ENCODE assay signal across 9 mouse cellular contexts in the genomic region with DNA sequence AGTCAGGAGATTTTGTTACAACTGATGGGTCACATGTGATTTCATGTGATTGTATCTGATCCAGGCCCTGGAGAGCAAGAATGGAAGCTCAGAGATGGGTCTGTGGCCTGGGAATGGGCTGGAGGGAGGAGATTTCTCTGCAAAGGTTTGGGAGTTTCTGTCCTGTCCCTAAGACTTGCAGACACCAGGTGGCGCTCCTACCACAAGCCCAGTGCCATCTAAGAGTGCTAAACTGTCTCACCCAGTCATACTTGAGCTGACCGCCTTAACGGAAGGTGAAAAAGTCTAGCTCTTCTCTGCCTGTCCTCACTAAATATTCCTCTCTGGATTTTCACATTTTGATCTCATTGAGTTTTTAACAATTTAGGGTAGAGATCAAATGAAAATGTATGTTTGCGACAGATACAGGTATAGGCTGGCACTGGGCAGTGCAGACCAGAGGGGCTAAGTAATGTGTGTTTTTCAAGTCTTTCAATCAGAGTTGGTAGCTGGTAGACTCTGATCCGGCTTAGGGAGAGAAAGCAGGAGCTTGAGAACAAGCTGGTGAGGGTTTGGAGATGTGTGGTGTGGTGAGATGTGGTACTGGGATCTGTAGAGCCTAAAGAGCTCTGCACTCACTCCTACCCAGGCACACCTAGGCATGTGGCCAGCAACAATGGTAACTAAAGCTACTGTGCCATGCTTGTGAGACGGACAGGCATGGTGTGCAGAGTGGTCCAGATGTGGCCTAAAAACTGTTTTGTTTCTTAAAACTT. TPM values are rescaled to one million over a fixed set of nuclear protein-coding genes. Genes with fewer than 3 reads are reported as not detected.
DNase-seq lines count a peak whose midpoint lies in the region; ATAC-seq and TF ChIP-seq lines count a peak whose summit lies in the region.
"Had no signal": no experiment of that assay in that cellular context is flagged by ENCODE, and none has a peak within 500 bp of the region (broad histone marks: within the 10 kb centered on the region; RNA-seq: fewer than 3 reads in every experiment).

No protein-coding gene starts in this region.

- no peaks in the 10 kb centered on the region for H3K9me3 ChIP-seq in midbrain, embryonic 11.5 days (ENCODE audit: control insufficient read depth, low read length)
- no peaks in the 10 kb centered on the region for H3K9me3 ChIP-seq in midbrain, embryonic 15.5 days
- no peaks in the 10 kb centered on the region for H3K9me3 ChIP-seq in kidney, postnatal 0 days (replicated peaks; ENCODE audit: low read length)
- H3K9me3 ChIP-seq in liver, postnatal 0 days (ENCODE audit: low read length) = no peaks in the 10 kb centered on the region

- H3K4me2 ChIP-seq in midbrain, embryonic 11.5 days = no peak overlapping the region
- no peak overlapping the region for H3K4me2 ChIP-seq in midbrain, embryonic 15.5 days
- no peak overlapping the region for H3K4me2 ChIP-seq in kidney, postnatal 0 days (ENCODE audit: low read length)
- H3K4me2 ChIP-seq in liver, postnatal 0 days (ENCODE audit: low read depth, low read length) = no peak overlapping the region

- H3K27ac ChIP-seq in midbrain, embryonic 11.5 days (ENCODE audit: low read depth, low read length) = no peak overlapping the region
- no peak overlapping the region for H3K27ac ChIP-seq in midbrain, embryonic 15.5 days
- no peak overlapping the region for H3K27ac ChIP-seq in kidney, postnatal 0 days
- no peak overlapping the region for H3K27ac ChIP-seq in liver, postnatal 0 days (ENCODE audit: low read depth)

- H3K36me3 ChIP-seq in midbrain, embryonic 11.5 days (ENCODE audit: control insufficient read depth, insufficient read depth, low read length) = no peaks in the 10 kb centered on the region
- no peaks in the 10 kb centered on the region for H3K36me3 ChIP-seq in midbrain, embryonic 15.5 days (replicated peaks)
- no peaks in the 10 kb centered on the region for H3K36me3 ChIP-seq in kidney, postnatal 0 days (ENCODE audit: insufficient read depth, low read length)
- H3K36me3 ChIP-seq in liver, postnatal 0 days (replicated peaks; ENCODE audit: insufficient read depth, low read length) = no peaks in the 10 kb centered on the region

- 30% methylated on average over 6 of the region's 6 CpGs for WGBS in midbrain, embryonic 11.5 days
- WGBS in midbrain, embryonic 15.5 days = 28% methylated on average over 6 of the region's 6 CpGs
- WGBS in kidney, postnatal 0 days = 26% methylated on average over 6 of the region's 6 CpGs
- WGBS in liver, postnatal 0 days (ENCODE audit: insufficient replicate concordance) = 31% methylated on average over 6 of the region's 6 CpGs

- peak; percentile 93 for DNase-seq in midbrain, embryonic 11.5 days (ENCODE audit: low spot score, missing footprints)
- DNase-seq in c-Kit-positive CD71-positive TER-119-positive erythroid progenitor cells, embryonic 14.5 days (ENCODE audit: low spot score) = peak; percentile 47
- peak; percentile 87 for DNase-seq in gastrocnemius, adult 18-20 months (ENCODE audit: low spot score)
- DNase-seq in kidney, postnatal 0 days (ENCODE audit: low spot score) = peak; percentile 93
- DNase-seq in liver, postnatal 0 days = peak; percentile 86
- DNase-seq in retina, postnatal 7 days (ENCODE audit: low read depth, low spot score) = peak; percentile 82
- peak; percentile 88 to 91 for DNase-seq in thymus, postnatal 36 days

- peaks cover 5% of the 10 kb centered on the region for H3K27me3 ChIP-seq in midbrain, embryonic 11.5 days (ENCODE audit: control insufficient read depth, insufficient read depth, low read length)
- H3K27me3 ChIP-seq in midbrain, embryonic 15.5 days (replicated peaks) = 0 out of 2 replicates have a peak, but pooled peaks cover 7% of the 10 kb centered on the region
- 0 out of 2 replicates have a peak, but pooled peaks cover 5% of the 10 kb centered on the region for H3K27me3 ChIP-seq in kidney, postnatal 0 days (ENCODE audit: insufficient read depth, low read length)
- peaks cover 34% of the 10 kb centered on the region for H3K27me3 ChIP-seq in liver, postnatal 0 days (ENCODE audit: insufficient read depth, low read length)

- no peak overlapping the region for H3K9ac ChIP-seq in midbrain, embryonic 11.5 days (ENCODE audit: low read length)
- no peak overlapping the region for H3K9ac ChIP-seq in midbrain, embryonic 15.5 days
- no peak overlapping the region for H3K9ac ChIP-seq in kidney, postnatal 0 days (ENCODE audit: low read depth, low read length)
- H3K9ac ChIP-seq in liver, postnatal 0 days (replicated peaks) = no peak overlapping the region

- no peak overlapping the region for H3K4me3 ChIP-seq in midbrain, embryonic 11.5 days (ENCODE audit: low read depth, low read length)
- H3K4me3 ChIP-seq in midbrain, embryonic 15.5 days = no peak overlapping the region
- no peak overlapping the region for H3K4me3 ChIP-seq in kidney, postnatal 0 days (replicated peaks; ENCODE audit: low read depth, low read length)
- H3K4me3 ChIP-seq in liver, postnatal 0 days (ENCODE audit: low read depth, low read length) = no peak overlapping the region
- H3K4me3 ChIP-seq: erythroblast, embryonic 14.5 days had no signal

- peak; percentile 97 for TF ChIP-seq CTCF in kidney, postnatal 0 days (IDR thresholded peaks at IDR 0.05; ENCODE audit: low read depth)
- TF ChIP-seq CTCF in liver, postnatal 0 days (IDR thresholded peaks at IDR 0.05; ENCODE audit: low read depth) = peak; percentile 92

- no peak for ATAC-seq in midbrain, embryonic 11.5 days (ENCODE audit: low FRiP score)
- ATAC-seq in midbrain, embryonic 15.5 days (replicated peaks) = no peak
- ATAC-seq in kidney, postnatal 0 days (replicated peaks; ENCODE audit: low FRiP score, low read depth) = no peak
- peak; percentile 56; the same call in 1 of the 2 replicates for ATAC-seq in liver, postnatal 0 days

- TF ChIP-seq EP300 in liver, postnatal 0 days (IDR thresholded peaks at IDR 0.05; ENCODE audit: low read depth) = no peak

- H3K4me1 ChIP-seq in midbrain, embryonic 11.5 days (ENCODE audit: control insufficient read depth, insufficient read depth, low read length) = peaks cover 9% of the 10 kb centered on the region
- H3K4me1 ChIP-seq in midbrain, embryonic 15.5 days = peaks cover 12% of the 10 kb centered on the region
- peaks cover 6% of the 10 kb centered on the region; the same call in 1 of the 2 replicates for H3K4me1 ChIP-seq in kidney, postnatal 0 days (replicated peaks; ENCODE audit: insufficient read depth, low read length)
- peaks cover 6% of the 10 kb centered on the region for H3K4me1 ChIP-seq in liver, postnatal 0 days (ENCODE audit: insufficient read depth)

RNA-seq across cellular contexts. Expression of gene Sema7a, which starts 4.1 kb away (rescaled TPM):
- polyA plus RNA-seq in midbrain, embryonic 11.5 days (2014; fragmentation: Nextera tagmentation; extraction: Ambion mirVana) = 0.78 and 1.0 TPM in 2 replicates
- 2.1 and 2.3 TPM in 2 replicates for polyA plus RNA-seq in midbrain, embryonic 15.5 days (2015; fragmentation: Nextera tagmentation; extraction: Ambion mirVana)
- 10 to 100 TPM; 10.6 to 13.0 TPM for total RNA-seq in gastrocnemius, adult 18-20 months (2021)
- 0.46 and 0.80 TPM in 2 replicates for polyA plus RNA-seq in kidney, postnatal 0 days (2015; fragmentation: Nextera tagmentation; extraction: Ambion mirVana)
- 0.11 TPM in 1 of 2 replicates, not detected in the other for polyA plus RNA-seq in liver, postnatal 0 days (2015; fragmentation: Nextera tagmentation; extraction: Ambion mirVana)

RNA-seq across cellular contexts. Expression of gene Ubl7, which starts 25.1 kb away (rescaled TPM):
- 111 and 112 TPM in 2 replicates for polyA plus RNA-seq in midbrain, embryonic 11.5 days (2014; fragmentation: Nextera tagmentation; extraction: Ambion mirVana)
- 181 and 183 TPM in 2 replicates for polyA plus RNA-seq in midbrain, embryonic 15.5 days (2015; fragmentation: Nextera tagmentation; extraction: Ambion mirVana)
- total RNA-seq in gastrocnemius, adult 18-20 months (2021) = 10 to 100 TPM; 87.4 to 95.1 TPM
- 124 and 141 TPM in 2 replicates for polyA plus RNA-seq in kidney, postnatal 0 days (2015; fragmentation: Nextera tagmentation; extraction: Ambion mirVana)
- polyA plus RNA-seq in liver, postnatal 0 days (2015; fragmentation: Nextera tagmentation; extraction: Ambion mirVana) = 51.2 and 51.4 TPM in 2 replicates
